Mouse (Mus musculus) T-helper 1 cell (primary cell): ENCODE measurements around the gene Ptprcap.

Source experiments
- in situ Hi-C: fragments of 300-600 bp; cut with MboI, MseI; formaldehyde crosslinking; loops from one replicate; pipeline ENCODE4 v1.15.1; 2025; ENCODE audit warnings: high pct_unique_total_duplicates

The Ptprcap gene

DNA sequence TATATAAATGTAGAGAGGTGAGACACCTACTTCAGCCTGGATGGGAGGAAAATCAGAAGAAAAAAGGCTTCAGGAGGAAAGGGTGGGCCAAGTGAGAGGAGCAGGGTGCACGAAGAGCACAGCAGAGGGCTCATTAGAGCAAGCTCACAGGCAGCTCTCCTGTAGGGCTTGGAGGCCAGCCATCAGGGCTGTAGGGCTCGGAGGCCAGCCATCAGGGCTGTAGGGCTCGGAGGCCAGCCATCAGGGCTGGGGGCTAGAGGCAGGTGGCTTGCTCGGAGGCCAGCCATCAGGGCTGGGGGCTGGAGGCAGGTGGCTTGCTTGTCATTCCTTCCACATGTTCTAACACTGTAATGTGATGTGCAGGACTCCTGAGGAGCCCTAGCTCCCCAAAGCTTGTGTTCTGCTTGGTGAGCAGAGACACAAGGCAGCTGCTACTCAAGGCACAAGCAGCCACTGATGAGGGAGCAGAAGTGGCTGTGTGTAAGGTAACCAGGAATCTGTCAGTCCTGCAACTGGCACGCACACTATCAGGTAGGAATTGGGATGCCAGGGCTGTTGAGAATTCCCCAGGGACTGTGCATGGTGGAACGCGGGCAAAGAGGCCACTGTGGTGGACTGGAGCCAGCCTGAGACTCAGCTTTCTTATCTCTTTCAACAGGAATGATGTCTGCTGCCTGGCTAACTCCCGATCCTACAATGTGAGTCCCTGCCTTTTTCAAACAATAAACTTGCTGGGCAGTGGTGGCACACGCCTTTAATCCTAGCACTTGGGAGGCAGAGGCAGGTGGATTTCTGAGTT lies 13.5 kb downstream of the Ptprcap start:
- in situ Hi-C loops = no loop called here

DNA sequence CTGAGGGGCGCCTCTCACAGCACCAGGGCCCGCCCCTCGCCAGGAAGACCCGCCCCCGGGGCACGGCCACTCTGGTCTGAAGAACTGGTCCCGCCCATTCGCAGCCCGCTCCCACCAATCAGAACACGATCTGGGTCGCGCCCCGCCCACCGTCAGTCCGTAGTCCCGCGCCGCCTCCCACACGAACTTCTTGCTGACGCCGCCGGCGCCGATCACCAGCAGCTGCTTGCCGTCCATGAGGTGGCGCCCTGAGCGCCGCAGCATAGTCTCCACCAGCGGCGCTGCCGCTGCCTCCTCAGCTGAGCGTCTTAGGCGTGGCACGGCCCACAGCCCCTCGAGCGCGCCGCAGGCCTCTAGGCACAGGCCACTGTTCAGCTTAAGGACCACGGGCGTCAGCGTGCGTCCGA lies 16.0 kb downstream of the Ptprcap start:
- in situ Hi-C loops = no loop called here

DNA sequence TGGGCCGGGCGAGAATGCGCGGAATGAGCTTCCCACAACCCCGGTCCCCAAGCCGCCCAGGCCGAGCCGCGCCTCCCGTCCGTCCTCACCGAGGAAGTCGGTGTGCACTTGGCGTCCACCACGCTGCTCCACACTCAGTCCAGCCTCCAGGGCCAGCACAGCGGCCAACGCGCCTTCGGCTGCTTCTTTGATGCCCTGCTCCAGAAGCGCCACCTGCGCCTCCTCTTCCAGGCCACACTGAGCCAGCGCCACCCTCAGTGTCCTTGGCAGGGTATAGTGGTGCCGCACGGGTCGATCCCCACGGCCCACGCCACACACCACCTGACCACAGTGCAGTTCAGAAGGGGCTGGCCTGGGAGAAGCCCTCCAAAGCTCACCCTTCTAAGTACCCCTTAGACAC lies 16.4 kb downstream of the Ptprcap start:
- in situ Hi-C loops = loop anchor here (10.0 kb wide), 1 partner anchor 585 kb away; no protein-coding TSS in a partner anchor

DNA sequence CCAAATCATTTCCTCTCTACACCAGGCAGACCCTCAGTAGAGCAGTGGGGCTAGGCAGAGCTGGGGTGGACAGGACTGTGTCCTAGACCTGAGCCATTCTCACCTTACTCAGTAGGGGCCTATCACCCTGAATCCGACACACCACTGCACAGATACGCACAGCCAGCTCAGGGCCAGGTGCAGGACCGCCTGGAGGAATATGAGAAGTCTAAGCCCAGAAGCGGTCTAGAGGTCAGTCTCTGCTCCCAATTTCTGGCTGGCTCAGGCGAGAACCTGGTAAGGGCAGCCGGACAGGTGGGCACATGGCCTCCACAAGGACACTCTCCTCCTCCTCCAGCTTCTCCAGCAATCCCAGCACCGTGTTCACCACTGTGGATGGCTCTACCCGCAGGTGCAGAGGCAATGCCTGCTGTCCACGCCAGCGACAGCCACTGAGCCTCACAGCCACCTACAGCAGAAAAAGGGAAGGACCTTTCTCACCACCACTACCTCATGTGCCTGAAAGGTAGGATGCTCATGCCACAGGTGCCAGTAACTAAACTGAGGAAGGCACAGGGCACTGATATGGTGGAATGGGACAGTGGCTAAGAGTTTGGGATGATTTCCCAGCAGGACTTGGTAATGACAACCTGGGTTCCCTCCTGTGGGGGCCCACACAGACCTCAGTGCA lies 17.5 kb downstream of the Ptprcap start:
- in situ Hi-C loops = loop anchor here (10.0 kb wide), 1 partner anchor 586 kb away; no protein-coding TSS in a partner anchor

DNA sequence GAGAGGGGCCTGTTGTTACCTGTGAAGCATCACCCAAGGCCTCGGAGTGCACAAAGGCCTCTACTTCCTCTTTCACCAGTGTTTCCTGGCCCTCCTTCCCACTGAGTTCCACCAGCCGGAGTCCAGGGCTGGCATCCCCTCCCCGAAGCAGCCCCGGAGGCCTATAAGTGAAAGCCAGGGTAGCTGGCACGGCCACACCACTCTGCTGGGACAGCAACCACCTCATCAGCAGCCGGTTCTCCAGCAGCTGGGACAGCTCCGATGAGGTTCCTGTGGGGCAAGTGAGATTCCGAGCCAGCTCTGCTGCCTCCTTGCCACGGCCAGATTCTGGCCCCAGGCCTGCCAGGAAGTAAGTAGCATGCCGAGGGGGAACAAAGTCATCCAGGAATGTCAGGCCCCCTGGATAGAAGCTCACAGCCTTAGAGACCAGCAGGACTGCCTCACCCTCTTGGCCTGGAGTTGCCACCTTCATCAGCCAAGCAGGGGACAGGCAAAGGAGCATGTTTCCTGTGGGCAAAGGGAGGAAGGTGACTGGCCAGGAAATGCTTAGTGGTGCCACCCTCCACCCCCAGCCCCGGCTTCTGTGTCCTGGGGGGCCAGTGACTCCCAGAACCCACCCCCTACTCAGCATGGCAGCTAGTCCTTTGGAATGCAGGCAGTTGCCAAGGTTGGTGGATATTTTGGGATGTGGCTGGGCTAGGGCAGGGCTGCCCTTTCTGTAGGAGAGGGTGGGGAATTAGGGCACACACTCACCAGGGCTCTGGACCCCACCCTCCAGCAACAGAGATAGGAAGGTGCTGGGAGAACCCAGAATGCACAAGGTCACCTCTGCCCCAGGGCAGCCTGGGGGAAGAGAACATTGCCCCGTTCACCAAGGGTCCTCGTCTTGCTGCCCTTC lies 18.2 kb downstream of the Ptprcap start:
- in situ Hi-C loops = loop anchor here (10.0 kb wide), 1 partner anchor 587 kb away; no protein-coding TSS in a partner anchor

DNA sequence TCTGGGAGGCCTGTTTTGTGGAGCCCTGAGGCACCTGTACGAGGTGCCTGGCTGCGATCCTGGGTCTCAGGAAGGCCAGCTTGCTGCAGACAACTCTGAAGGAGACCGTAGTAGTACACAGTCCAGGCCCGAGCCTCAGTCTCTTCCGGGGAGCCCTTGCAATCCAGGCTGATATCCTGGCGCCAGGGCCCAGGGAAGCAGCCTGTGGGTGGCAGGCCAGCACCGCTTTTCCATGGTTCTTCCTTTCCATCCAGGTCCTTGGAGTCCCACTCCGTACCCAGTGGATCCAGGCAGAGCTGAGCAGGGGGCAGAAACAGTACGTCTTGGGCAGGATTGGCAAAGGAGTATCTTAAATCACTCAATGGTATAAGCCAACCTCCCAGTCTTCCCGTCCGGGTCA lies 19.5 kb downstream of the Ptprcap start:
- in situ Hi-C loops = loop anchor here (10.0 kb wide), 1 partner anchor 588 kb away; no protein-coding TSS in a partner anchor

DNA sequence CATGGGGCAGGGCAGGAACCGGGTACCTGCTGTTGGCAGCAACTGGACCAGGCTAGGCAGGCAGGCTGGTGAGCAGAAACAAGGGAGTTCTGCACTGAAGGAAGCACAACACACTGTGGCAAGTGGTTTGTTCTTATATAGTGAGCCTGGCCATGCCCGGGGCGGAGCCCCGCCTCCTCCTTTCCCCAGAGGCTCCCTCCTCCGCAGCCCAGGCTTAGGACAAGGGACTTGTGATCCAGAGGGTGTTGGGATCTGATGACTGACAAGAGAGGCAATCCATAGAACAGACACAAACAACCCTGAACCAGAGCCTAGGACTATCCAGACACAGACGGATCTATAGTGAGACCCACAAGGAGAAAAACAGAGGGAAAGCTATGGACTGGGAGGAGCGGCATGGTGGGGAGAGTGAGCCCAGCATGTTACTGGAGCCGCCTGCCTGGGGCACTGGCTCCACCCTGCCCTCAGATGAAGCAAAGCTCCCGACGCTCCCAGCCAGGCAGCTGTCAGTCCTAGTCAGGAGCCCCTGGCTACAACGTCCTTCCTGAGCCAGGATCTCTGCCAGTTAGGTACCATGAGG lies 22.1 kb downstream of the Ptprcap start, which contains the start of gene Carns1:
TSS of gene Carns1 (minus strand) at position 112 of the 580 bp plus-strand sequence.
- in situ Hi-C loops = loop anchor here (10.0 kb wide), 1 partner anchor 591 kb away; no protein-coding TSS in a partner anchor

DNA sequence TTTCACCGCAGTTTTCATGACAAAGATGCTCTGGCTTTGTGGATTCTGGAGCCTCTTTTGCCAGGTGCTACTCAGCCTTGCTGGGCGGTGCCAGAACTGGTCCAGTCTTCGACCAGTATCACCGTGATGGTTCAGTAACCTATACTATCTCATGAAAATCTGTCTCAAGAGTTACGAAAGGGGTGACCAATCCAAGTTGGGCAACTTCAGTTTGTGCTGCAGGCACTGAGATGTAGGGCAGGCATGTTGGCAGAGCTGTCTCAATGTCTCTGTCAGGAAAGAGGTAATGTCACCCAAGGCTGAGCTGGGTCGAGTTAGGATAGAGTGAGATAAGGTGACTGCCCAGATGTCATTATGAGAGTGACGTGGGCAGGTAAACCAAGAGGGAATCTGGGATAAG lies 27.0 kb downstream of the Ptprcap start:
- in situ Hi-C loops = no loop called here

DNA sequence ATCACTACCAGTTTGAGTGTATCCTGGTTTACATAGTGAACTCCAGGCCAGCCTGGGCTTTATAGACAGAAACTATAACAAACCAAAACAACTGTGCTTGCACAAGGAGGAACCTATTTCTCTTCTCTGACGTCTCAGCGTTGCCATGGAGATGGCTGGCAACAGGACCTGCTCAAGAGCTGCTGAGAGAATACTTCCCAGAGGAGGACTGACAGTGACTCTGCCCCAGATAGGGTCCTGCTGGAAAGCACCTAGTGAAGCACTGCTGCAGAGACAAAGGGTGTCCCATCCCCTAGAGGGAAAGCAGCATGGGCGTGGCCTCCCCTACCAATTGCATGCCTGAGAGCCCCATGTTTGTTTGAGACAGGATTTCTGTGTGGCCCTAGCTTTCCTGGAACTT lies 28.5 kb downstream of the Ptprcap start:
- in situ Hi-C loops = no loop called here

DNA sequence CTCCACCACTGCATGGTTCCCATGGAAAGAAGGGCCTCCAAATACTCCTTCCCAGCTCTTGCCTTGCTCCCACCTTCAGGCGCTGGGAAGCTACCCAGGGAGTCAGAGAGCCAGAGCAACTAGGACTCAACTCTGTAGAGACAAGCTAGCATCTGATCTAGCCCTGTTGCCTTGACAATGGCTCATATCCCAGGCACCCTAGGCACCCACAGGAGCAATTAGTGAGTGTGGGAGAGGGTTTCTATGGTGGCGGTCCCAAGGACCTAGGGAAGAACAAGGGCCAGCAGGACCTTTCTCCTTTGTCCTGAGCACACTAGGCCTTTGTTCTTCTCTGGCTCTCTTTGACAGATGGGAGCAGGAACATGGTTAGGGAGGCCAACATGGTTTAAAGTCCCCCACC lies 30.3 kb downstream of the Ptprcap start:
- in situ Hi-C loops = no loop called here

DNA sequence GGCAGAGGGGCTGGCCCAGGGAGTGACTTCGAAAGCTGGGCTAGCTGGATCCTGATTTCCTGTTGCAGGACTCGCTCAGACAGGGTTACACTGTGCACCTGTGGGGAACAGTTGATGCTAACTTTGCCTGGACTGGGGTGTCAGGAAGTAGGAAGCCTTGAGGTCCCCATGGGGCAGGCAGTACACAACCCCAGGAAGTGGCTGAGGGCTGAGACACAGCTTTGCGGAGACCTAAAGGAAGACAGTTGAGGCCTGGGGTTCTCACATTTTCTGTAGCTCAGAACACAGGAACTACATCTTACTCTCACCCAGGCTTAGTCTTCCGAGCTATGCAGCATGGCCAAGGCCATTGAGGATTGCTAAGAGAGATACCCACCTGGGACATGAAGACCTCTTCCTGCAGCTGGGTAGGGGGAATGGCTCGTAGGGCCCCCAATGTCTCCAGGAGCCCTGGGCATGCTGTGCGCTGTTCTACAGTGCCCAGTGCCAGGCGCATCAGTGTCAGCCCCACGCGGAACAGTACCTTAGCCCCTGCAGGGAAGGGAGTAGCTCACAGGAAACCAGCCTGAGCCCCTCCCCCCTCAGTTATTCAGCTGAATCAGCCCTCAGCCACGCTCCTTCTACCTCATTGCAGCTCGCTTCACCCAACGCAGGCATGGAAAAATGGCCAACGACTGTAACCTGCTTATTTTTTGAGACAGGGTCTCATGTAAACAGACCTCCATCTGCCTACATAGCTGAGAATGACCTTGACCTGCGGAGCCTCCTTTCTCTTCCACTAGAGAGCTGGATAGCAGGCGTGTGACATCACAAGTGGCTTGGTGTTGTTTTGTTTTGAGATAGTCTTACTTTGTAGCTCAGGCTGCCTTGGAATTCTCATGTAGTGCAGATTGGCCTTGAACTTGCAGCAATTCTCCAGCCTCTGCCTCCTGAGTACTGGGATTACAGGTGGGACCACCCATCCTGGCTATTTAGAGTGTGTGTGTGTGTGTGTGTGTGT lies 31.9 kb downstream of the Ptprcap start:
- in situ Hi-C loops = loop anchor here (5.0 kb wide), 1 partner anchor 73 kb away; no protein-coding TSS in a partner anchor

DNA sequence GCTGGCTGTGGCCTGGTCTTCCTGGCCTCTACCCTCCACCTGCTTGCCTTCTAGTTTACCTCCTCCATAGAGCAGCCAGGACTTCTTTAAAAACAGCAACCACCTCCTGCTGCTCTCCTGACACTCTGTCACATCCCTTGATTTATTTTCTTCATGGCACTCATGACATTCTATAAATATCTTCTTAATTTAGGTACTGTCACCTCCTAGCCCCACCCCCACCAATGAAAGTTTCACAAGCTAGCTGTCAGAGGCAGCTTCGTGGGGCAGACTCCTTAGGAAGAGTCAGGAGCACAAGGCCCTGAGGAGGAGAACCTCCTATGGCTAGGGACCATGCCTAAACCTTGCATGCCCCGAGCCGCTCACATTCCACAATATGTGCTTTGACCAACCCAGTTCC lies 33.9 kb downstream of the Ptprcap start:
- in situ Hi-C loops = loop anchor here (5.0 kb wide), 1 partner anchor 75 kb away; no protein-coding TSS in a partner anchor

DNA sequence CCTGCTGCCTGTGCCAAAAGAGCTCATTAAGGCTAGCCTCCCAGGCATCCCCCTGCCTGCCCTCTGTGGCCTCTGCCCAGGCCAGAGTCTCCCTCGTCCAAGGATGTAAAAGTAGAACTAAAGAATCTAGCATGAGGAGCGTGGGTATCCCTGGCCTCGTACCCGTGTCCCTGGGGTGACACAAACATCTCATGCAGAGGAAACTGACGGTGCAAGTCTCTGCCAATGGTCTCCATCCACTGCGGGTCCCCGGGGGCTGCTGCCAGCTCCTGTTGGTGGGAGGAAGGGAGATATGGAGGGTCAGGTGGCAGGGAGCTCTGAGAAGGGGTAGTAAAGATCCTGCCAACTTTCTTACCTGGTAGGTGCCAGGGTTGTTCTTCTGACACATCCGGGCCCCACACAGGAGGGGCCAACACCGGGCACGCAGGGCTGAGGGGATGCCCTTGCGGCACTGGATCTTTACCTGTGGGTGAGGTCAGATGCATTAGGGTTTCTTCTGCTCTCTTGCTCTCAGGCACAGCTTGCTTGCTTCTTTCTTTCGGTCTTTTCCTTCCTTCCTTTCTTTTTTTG lies 35.7 kb downstream of the Ptprcap start:
- in situ Hi-C loops = loop anchor here (5.0 kb wide), 1 partner anchor 77 kb away; no protein-coding TSS in a partner anchor

DNA sequence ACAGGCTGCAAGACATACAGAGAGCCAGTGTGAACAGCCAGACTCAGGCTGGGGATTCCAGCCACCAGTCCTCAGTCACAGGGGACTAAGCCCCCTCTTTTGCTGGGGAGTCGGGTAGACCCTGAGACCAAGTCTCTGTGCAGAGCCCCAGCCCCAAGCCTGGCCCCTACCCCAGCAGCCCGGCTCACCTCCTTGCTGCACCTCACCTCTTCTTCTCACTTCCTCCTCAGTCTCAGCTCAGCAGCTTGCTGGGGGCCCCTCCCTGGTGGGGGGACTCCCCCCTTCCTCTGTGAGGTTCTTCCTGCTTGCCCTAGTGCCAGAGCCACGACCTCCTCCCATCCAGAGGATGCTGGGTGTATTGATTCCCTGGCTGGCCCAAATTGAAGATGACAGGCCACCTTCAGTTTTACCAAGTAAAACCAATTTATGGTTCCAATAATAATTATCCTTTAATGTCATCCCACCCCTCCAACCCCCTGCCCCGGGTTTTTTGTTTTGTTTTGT lies 37.5 kb downstream of the Ptprcap start, which contains the start of gene Tbc1d10c:
TSS of gene Tbc1d10c (minus strand) at position 454 of the 504 bp plus-strand sequence.
- in situ Hi-C loops = no loop called here

DNA sequence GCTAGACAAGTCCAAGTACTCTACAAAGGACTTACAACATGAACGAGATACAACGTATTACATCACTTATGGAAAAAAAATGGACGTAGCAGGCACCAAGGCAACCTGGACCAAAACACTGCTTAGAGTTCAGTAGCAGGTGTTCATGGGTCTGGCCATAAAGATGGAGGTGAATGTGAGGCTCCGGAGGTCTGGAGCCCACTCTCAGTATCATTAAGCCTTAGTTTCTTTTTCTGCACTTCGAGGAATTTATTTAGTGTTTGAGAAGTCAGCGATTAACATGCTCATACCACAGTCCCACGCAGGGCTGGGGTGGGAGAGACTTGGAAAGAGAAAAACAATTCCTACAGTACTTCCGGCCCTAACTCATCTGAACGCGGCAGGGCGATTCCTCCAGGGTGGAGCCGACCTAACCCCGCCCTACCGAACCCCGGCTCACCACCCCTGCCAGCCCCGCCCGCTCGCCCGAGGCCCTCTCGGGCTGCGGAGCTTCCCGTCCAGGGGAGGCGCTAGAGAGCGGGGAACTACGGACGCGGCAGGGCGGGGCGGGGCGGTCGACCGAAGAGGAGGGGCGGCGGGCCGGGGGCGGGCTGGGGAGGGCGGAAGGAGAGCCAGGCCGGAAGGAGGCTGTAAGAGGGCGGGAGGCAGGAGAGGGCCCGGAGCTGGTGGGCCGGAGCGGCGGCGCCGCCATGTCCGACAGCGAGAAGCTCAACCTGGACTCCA lies 38.3 kb downstream of the Ptprcap start, which contains the start of gene Ppp1ca:
TSS of gene Ppp1ca (plus strand) at position 538 of the 723 bp plus-strand sequence.
- in situ Hi-C loops = no loop called here

DNA sequence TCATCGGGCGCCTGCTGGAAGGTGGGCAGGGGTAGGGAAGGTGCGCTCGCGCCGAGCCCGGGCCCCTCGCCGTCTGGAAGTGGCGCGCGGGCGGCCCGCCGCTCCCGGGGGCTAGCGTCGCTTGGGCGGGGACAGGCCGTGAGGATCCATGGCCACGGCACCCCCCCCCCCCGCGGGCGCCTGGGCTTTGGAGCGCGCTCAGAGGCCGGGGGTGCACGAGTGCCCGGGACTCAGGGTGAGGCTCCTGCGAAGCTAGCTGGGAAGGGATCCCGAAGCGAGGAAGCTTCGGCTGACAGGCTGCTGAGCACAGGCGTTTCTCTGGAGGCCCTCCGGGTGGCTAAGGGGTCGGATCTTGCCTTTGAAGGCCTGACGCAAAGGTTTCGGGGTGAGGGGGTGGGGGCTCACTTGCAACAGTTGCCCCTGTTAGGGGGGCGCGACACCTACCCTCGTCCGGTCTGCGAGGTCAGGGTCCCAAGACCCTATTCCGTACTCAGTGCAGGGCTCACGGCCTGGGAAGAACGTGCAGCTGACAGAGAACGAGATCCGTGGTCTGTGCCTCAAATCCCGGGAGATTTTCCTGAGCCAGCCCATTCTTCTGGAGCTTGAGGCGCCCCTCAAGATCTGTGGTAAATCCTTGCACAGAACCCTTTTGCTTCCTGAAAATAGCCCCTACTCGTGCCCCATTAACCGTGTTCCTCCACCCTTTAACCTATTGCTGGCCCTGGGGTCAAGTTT lies 39.0 kb downstream of the Ptprcap start:
- in situ Hi-C loops = no loop called here

DNA sequence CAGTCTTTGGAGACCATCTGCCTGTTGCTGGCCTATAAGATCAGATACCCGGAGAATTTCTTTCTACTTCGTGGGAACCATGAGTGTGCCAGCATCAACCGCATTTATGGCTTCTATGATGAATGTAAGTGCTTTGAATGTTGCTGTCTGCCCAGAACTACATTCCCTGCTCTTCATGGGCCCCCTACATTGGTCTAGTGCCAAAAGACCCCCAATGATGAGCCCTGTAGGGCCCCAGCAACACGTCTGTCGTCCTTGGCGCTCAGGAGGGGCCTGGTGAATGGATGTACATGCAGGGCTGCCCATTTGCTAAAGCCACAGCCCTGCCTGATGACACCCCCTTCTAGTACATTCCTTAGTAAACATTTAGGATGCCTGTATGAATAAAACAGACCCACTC lies 39.7 kb downstream of the Ptprcap start:
- in situ Hi-C loops = no loop called here
